Mouse (Mus musculus): Measurements from ENCODE around the gene Mmp15. TPM values are rescaled to one million over a fixed set of nuclear protein-coding genes. Genes with fewer than 3 reads are reported as not detected.

Mmp15 gene
- polyA plus RNA-seq, 1 experiment: 45.1 TPM

- H3K79me2 ChIP-seq (ENCODE audit: control insufficient read depth, insufficient read depth): no peaks in the 10 kb centered on the region
- no peak overlapping the region for H3ac ChIP-seq (ENCODE audit: control insufficient read depth, insufficient read length)
- H3K4me3 ChIP-seq: no peak overlapping the region
- no peaks in the 10 kb centered on the region for H3K27me3 ChIP-seq (ENCODE audit: control insufficient read depth, insufficient read depth, insufficient read length)
- H3K4me2 ChIP-seq (ENCODE audit: low read depth): no peak overlapping the region
- peak in 1 of 3 experiments; percentile 47 for TF ChIP-seq MYOG (IDR thresholded peaks at IDR 0.05; ENCODE audit: control insufficient read depth in 1 of 3, insufficient read depth in 1 of 3, insufficient read length in 2 of 3, low read depth in 2 of 3)
- TF ChIP-seq E2F4 (IDR thresholded peaks at IDR 0.05; ENCODE audit: insufficient read depth): no peak
- no peak for TF ChIP-seq USF1 (IDR thresholded peaks at IDR 0.05; ENCODE audit: low read depth)
- no peak for TF ChIP-seq CEBPB (IDR thresholded peaks at IDR 0.05; ENCODE audit: insufficient read depth, poor library complexity, severe bottlenecking)
- peak in 2 of 3 experiments; percentile 33 to 60 for TF ChIP-seq MYOD1 (IDR thresholded peaks at IDR 0.05; ENCODE audit: control insufficient read depth in 1 of 3, insufficient read length in 2 of 3, low read depth in 2 of 3)
- no peak for TF ChIP-seq REST (IDR thresholded peaks at IDR 0.05; ENCODE audit: insufficient read depth, insufficient read length)
- TF ChIP-seq TCF12 (IDR thresholded peaks at IDR 0.05; ENCODE audit: insufficient read depth, poor library complexity, severe bottlenecking): peak; percentile 26
- no peak for TF ChIP-seq MAX (IDR thresholded peaks at IDR 0.05; ENCODE audit: low read depth)
- TF ChIP-seq POLR2A (IDR thresholded peaks at IDR 0.05; ENCODE audit: insufficient read length, low read depth): no peak
- no peak for TF ChIP-seq SRF (IDR thresholded peaks at IDR 0.05; ENCODE audit: control insufficient read depth, insufficient read length, low read depth)
- peaks cover 12% of the 10 kb centered on the region for H3K36me3 ChIP-seq (ENCODE audit: control insufficient read depth, insufficient read depth)
Measured at GRCm38 (mm10) chr8:95346643-95347545, 5.2 kb upstream of the Mmp15 start.

GRCm38 (mm10) chr8:95348356-95348755, 3.7 kb upstream of the Mmp15 start:
- no peak overlapping the region for H3K4me2 ChIP-seq (ENCODE audit: low read depth)
- H3ac ChIP-seq (ENCODE audit: control insufficient read depth, insufficient read length): no peak overlapping the region
- no peak overlapping the region for H3K4me3 ChIP-seq
- TF ChIP-seq CEBPB (IDR thresholded peaks at IDR 0.05; ENCODE audit: insufficient read depth, poor library complexity, severe bottlenecking) (no peak), REST (IDR thresholded peaks at IDR 0.05; ENCODE audit: insufficient read depth, insufficient read length) (no peak), POLR2A (IDR thresholded peaks at IDR 0.05; ENCODE audit: insufficient read length, low read depth) (no peak), TCF3 (IDR thresholded peaks at IDR 0.05; ENCODE audit: insufficient read length, low read depth) (no peak)
- H3K79me2 ChIP-seq (ENCODE audit: control insufficient read depth, insufficient read depth): no peaks in the 10 kb centered on the region
- H3K36me3 ChIP-seq (ENCODE audit: control insufficient read depth, insufficient read depth): peaks cover 12% of the 10 kb centered on the region
- H3K27me3 ChIP-seq (ENCODE audit: control insufficient read depth, insufficient read depth, insufficient read length): no peaks in the 10 kb centered on the region

- peak overlapping the region; percentile 35 for H3K4me2 ChIP-seq (ENCODE audit: low read depth)
- H3K4me3 ChIP-seq: no peak overlapping the region
- H3K27me3 ChIP-seq (ENCODE audit: control insufficient read depth, insufficient read depth, insufficient read length): no peaks in the 10 kb centered on the region
- TF ChIP-seq SRF (IDR thresholded peaks at IDR 0.05; ENCODE audit: control insufficient read depth, insufficient read length, low read depth) (no peak), POLR2AphosphoS2 (IDR thresholded peaks at IDR 0.05; ENCODE audit: insufficient read length, low read depth) (peak; percentile 37), MYOG (IDR thresholded peaks at IDR 0.05; ENCODE audit: control insufficient read depth in 1 of 3, insufficient read depth in 1 of 3, insufficient read length in 2 of 3, low read depth in 2 of 3) (peak in 1 of 3 experiments; percentile 42), MYOD1 (IDR thresholded peaks at IDR 0.05; ENCODE audit: control insufficient read depth in 1 of 3, insufficient read length in 2 of 3, low read depth in 2 of 3) (peak in 1 of 3 experiments; percentile 6)
- no peak overlapping the region for H3ac ChIP-seq (ENCODE audit: control insufficient read depth, insufficient read length)
- H3K79me2 ChIP-seq (ENCODE audit: control insufficient read depth, insufficient read depth): peaks cover under 1% of the 10 kb centered on the region
- peaks cover 7% of the 10 kb centered on the region for H3K36me3 ChIP-seq (ENCODE audit: control insufficient read depth, insufficient read depth)
Measured at GRCm38 (mm10) chr8:95348811-95349630, 3.0 kb upstream of the Mmp15 start.

GRCm38 (mm10) chr8:95351461-95351860, 607 bp upstream of the Mmp15 start:
- Histone ChIP-seq H3ac (ENCODE audit: control insufficient read depth, insufficient read length) (no peak overlapping the region), H3K4me2 (ENCODE audit: low read depth) (peak overlapping the region; percentile 71), H3K27me3 (ENCODE audit: control insufficient read depth, insufficient read depth, insufficient read length) (no peaks in the 10 kb centered on the region), H3K36me3 (ENCODE audit: control insufficient read depth, insufficient read depth) (no peaks in the 10 kb centered on the region), H3K4me3 (peak overlapping the region; percentile 49), H3K79me2 (ENCODE audit: control insufficient read depth, insufficient read depth) (peaks cover 9% of the 10 kb centered on the region)
- TF ChIP-seq CEBPB (IDR thresholded peaks at IDR 0.05; ENCODE audit: insufficient read depth, poor library complexity, severe bottlenecking) (no peak), MYOG (IDR thresholded peaks at IDR 0.05; ENCODE audit: control insufficient read depth in 1 of 3, insufficient read depth in 1 of 3, insufficient read length in 2 of 3, low read depth in 2 of 3) (no peak), MYOD1 (IDR thresholded peaks at IDR 0.05; ENCODE audit: control insufficient read depth in 1 of 3, insufficient read length in 2 of 3, low read depth in 2 of 3) (no peak)
